Mouse (Mus musculus): ENCODE measurements around the gene Ubr4.

DNA sequence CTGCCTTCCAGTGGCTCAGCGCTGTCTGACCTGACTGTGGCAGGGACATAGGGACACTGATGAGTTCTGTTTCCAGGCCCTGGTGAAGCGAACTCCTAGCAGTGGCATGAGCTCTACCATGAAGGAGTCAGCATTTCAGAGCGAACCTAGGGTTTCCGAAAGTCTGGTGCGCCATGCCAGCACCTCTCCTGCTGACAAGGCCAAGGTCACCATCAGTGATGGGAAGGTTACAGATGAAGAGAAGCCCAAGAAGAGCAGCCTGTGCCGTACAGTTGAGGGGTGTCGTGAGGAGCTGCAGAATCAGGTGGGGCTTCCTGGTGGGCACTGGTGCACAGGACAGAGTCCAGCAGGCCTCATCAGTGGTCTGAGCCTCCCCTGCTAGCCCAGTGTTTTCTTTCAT, 69.2 kb downstream of the Ubr4 start:
- no peak for TF ChIP-seq HCFC1 (IDR thresholded peaks at IDR 0.05; ENCODE audit: borderline replicate concordance, insufficient read depth, low read length)
- TF ChIP-seq ZC3H11A (IDR thresholded peaks at IDR 0.05; ENCODE audit: borderline replicate concordance, low read depth, low read length), result no peak
- no peak for TF ChIP-seq MAFK (IDR thresholded peaks at IDR 0.05; ENCODE audit: insufficient read depth, low read depth, low read length)
- no peak for TF ChIP-seq CHD2 (IDR thresholded peaks at IDR 0.05; ENCODE audit: low read depth, low read length)

Measured in ES-E14 (cell line).